Mouse (Mus musculus) olfactory bulb, adult 2 months (tissue): ENCODE measurements around the gene Pus1. TPM values are rescaled to one million over a fixed set of nuclear protein-coding genes. Genes with fewer than 3 reads are reported as not detected.

Experiments used
- H3K27ac ChIP-seq: fragments of 200-500 bp; 2 replicates; pipeline ENCODE4 v1.5.1; 2012; ENCODE audit warnings: low read depth, low read length; ENCODE audit not compliant: insufficient read depth
- H3K4me1 ChIP-seq: fragments of 200-500 bp; 2 replicates; pipeline ENCODE4 v1.6.1; 2012; ENCODE audit warnings: low read length; ENCODE audit not compliant: control insufficient read depth, insufficient read depth
- H3K4me3 ChIP-seq: fragments of 200-500 bp; 2 replicates; pipeline ENCODE4 v1.5.1; 2012; ENCODE audit warnings: mild to moderate bottlenecking, low read depth, low read length, moderate library complexity; ENCODE audit not compliant: insufficient read depth
- CTCF ChIP-seq: fragments of 200-500 bp; IDR thresholded peaks from 2 replicates; pipeline ENCODE4 v1.5.1; 2012; ENCODE audit warnings: low read depth, mild to moderate bottlenecking, low read length, moderate library complexity; ENCODE audit not compliant: insufficient read depth
- POLR2A ChIP-seq: fragments of 200-500 bp; IDR thresholded peaks from 2 replicates; pipeline ENCODE4 v1.6.1; 2012; ENCODE audit warnings: mild to moderate bottlenecking, low read depth, low read length, moderate library complexity; ENCODE audit not compliant: insufficient read depth
- WGBS: fragments of 180-500 bp; shearing (Covaris S2); methylation state at CpG from one replicate; pipeline ENCODE4 v1.1.7; 2018; 5-methylcytosine and 5-hydroxymethylcytosine counted together
- polyA plus RNA-seq: library from polyadenylated mRNA; stranded (reverse); fragments of >200 nt; gene quantifications from 2 replicates; pipeline ENCODE4 v1.2.4, GENCODE M21; 2012; ENCODE audit warnings: low replicate concordance; ENCODE audit not compliant: missing spikeins, insufficient read depth, insufficient read length

The Pus1 gene
- polyA plus RNA-seq, 1 experiment = not detected

- peak within 1 kb of the TSS; percentile 88 for H3K4me3 ChIP-seq
- under 1% methylated on average over 82 of the region's 83 CpGs for WGBS
- TF ChIP-seq POLR2A (peak; percentile 66; the same call in 1 of the 2 replicates), CTCF (peak; percentile 34; the same call in 1 of the 2 replicates)
- peak within 1 kb of the TSS; percentile 71 for H3K27ac ChIP-seq
- no peaks in the 10 kb centered on the region; the same call in 1 of the 2 replicates for H3K4me1 ChIP-seq
Measured at GRCm38 (mm10) chr5:110770448-110771158, 9.9 kb downstream of the Pus1 start, which contains the start of gene Ep400. Gene Ep400, minus strand, starts transcription at chr5:110770717.

GRCm38 (mm10) chr5:110770031-110770445 lies 10.4 kb downstream of the Pus1 start:
- H3K27ac ChIP-seq = peak overlapping the region; percentile 71
- H3K4me1 ChIP-seq = no peaks in the 10 kb centered on the region; the same call in 1 of the 2 replicates
- under 1% methylated on average over 58 of the region's 58 CpGs for WGBS
- no peak for TF ChIP-seq POLR2A
- TF ChIP-seq CTCF = no peak
- peak overlapping the region; percentile 88 for H3K4me3 ChIP-seq

GRCm38 (mm10) chr5:110769272-110769671 lies 11.2 kb downstream of the Pus1 start:
- H3K27ac ChIP-seq = no peak overlapping the region
- no peaks in the 10 kb centered on the region; the same call in 1 of the 2 replicates for H3K4me1 ChIP-seq
- TF ChIP-seq POLR2A = no peak
- no peak for TF ChIP-seq CTCF
- no peak overlapping the region for H3K4me3 ChIP-seq
- WGBS = 38% methylated on average over 4 of the region's 4 CpGs

- Histone ChIP-seq H3K4me1 (no peaks in the 10 kb centered on the region), H3K27ac (no peak overlapping the region), H3K4me3 (no peak overlapping the region)
- TF ChIP-seq POLR2A (no peak), CTCF (no peak)
- 94% methylated on average over 8 of the region's 8 CpGs for WGBS
Measured at GRCm38 (mm10) chr5:110763890-110764289, 16.6 kb downstream of the Pus1 start.

- no peak overlapping the region for H3K27ac ChIP-seq
- 86% methylated on average over 1 of the region's 1 CpGs for WGBS
- H3K4me1 ChIP-seq = peaks cover 3% of the 10 kb centered on the region; the same call in 1 of the 2 replicates
- H3K4me3 ChIP-seq = no peak overlapping the region
- TF ChIP-seq POLR2A (no peak), CTCF (no peak)
Measured at GRCm38 (mm10) chr5:110745021-110745420, 35.4 kb downstream of the Pus1 start.

GRCm38 (mm10) chr5:110739496-110740275 lies 40.8 kb downstream of the Pus1 start:
- Histone ChIP-seq H3K4me1 (peaks cover 2% of the 10 kb centered on the region; the same call in 1 of the 2 replicates), H3K27ac (no peak overlapping the region), H3K4me3 (no peak overlapping the region)
- TF ChIP-seq POLR2A (no peak), CTCF (no peak)
- 85% methylated on average over 7 of the region's 7 CpGs for WGBS

GRCm38 (mm10) chr5:110735606-110736005 lies 44.9 kb downstream of the Pus1 start:
- Histone ChIP-seq H3K4me3 (no peak overlapping the region), H3K4me1 (peaks cover 2% of the 10 kb centered on the region; the same call in 1 of the 2 replicates), H3K27ac (no peak overlapping the region)
- TF ChIP-seq POLR2A (no peak), CTCF (no peak)
- 90% methylated on average over 1 of the region's 1 CpGs for WGBS

- TF ChIP-seq CTCF (no peak), POLR2A (no peak)
- H3K4me3 ChIP-seq = no peak overlapping the region
- no peak overlapping the region for H3K27ac ChIP-seq
- H3K4me1 ChIP-seq = no peaks in the 10 kb centered on the region
- WGBS = 90% methylated on average over 4 of the region's 4 CpGs
Measured at GRCm38 (mm10) chr5:110733231-110733823, 47.1 kb downstream of the Pus1 start.

GRCm38 (mm10) chr5:110731227-110731626 lies 49.2 kb downstream of the Pus1 start:
- 91% methylated on average over 2 of the region's 2 CpGs for WGBS
- Histone ChIP-seq H3K4me1 (no peaks in the 10 kb centered on the region), H3K4me3 (no peak overlapping the region), H3K27ac (no peak overlapping the region)
- no peak for TF ChIP-seq POLR2A
- no peak for TF ChIP-seq CTCF
